Mouse (Mus musculus) ES-Bruce4 (cell line): ENCODE results near the gene Hhipl1. TPM values are rescaled to one million over a fixed set of nuclear protein-coding genes. Genes with fewer than 3 reads are reported as not detected.

ENCODE experiments used
- H3K27ac ChIP-seq: 2 replicates; pipeline ENCODE4 v1.5.1; 2012; ENCODE audit warnings: low read length, inconsistent platforms; ENCODE audit not compliant: insufficient read depth
- H3K27me3 ChIP-seq: 2 replicates; pipeline ENCODE4 v1.6.1; 2012; ENCODE audit warnings: mild to moderate bottlenecking, low read length, inconsistent platforms; ENCODE audit not compliant: control insufficient read depth, poor library complexity, insufficient read depth, severe bottlenecking
- H3K36me3 ChIP-seq: 2 replicates; pipeline ENCODE4 v1.6.1; 2012; ENCODE audit warnings: inconsistent platforms, mild to moderate bottlenecking, low read length, moderate library complexity; ENCODE audit not compliant: control insufficient read depth, poor library complexity, insufficient read depth, severe bottlenecking
- H3K4me1 ChIP-seq: one replicate; pipeline ENCODE4 v1.8.1; 2011; ENCODE audit warnings: low read length; ENCODE audit not compliant: control insufficient read depth, insufficient read depth
- H3K4me3 ChIP-seq: 2 replicates; pipeline ENCODE4 v1.5.1; 2011; ENCODE audit warnings: low read depth, mild to moderate bottlenecking, low read length
- H3K9ac ChIP-seq: 2 replicates; pipeline ENCODE4 v1.6.1; 2012; ENCODE audit warnings: low read depth, mild to moderate bottlenecking, inconsistent platforms; ENCODE audit not compliant: poor library complexity, severe bottlenecking
- H3K9me3 ChIP-seq: replicated peaks from 2 replicates; pipeline ENCODE4 v1.6.1; 2012; ENCODE audit warnings: mild to moderate bottlenecking, low read length, inconsistent platforms; ENCODE audit not compliant: control insufficient read depth, poor library complexity, insufficient read depth, severe bottlenecking
- CTCF ChIP-seq: IDR thresholded peaks from one replicate; pipeline ENCODE4 v1.8.1; 2011; ENCODE audit warnings: low read depth, low read length
- EP300 ChIP-seq: IDR thresholded peaks from 2 replicates; pipeline ENCODE4 v1.6.1; 2011; ENCODE audit warnings: low read depth, low read length; ENCODE audit not compliant: insufficient read depth
- POLR2A ChIP-seq: IDR thresholded peaks from one replicate; pipeline ENCODE4 v1.8.1; 2011; ENCODE audit warnings: low read length; ENCODE audit not compliant: insufficient read depth
- polyA plus RNA-seq: library from polyadenylated mRNA; stranded (reverse); fragments of >200 nt; gene quantifications from 2 replicates; pipeline ENCODE4 v1.2.4, GENCODE M21; 2011; ENCODE audit warnings: low read depth; ENCODE audit not compliant: missing spikeins, insufficient read depth, insufficient read length

Hhipl1 gene
- polyA plus RNA-seq, 1 experiment: 1.1 TPM

- Histone ChIP-seq H3K9ac (no peak overlapping the region), H3K4me1 (no peaks in the 10 kb centered on the region), H3K27ac (no peak overlapping the region), H3K36me3 (no peaks in the 10 kb centered on the region), H3K9me3 (no peaks in the 10 kb centered on the region), H3K4me3 (no peak overlapping the region), H3K27me3 (no peaks in the 10 kb centered on the region)
- TF ChIP-seq POLR2A: no peak
- no peak for TF ChIP-seq CTCF
- no peak for TF ChIP-seq EP300
Observed at GRCm38 (mm10) chr12:108367909-108368308, 61.8 kb downstream of the Hhipl1 start.

DNA sequence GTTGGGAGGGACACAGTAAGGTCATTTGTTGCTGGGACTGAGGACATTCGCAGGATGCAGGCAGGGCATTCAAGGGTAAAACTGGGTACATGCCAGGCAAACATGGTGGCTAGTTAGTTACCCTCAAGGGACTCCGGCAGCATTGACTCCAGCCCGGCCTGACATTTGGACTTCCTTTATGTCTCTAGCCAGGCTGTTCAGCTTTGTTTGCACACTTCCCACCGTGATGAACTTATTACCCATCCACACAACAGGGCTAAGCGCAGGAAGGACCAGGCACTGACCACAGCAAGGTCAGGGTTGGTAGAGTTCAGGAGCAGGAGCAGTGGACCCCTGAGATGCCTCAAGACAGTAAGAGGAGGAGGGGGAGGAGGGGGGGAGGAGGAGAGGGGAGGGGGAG is 62.9 kb downstream of the Hhipl1 start:
- Histone ChIP-seq H3K9me3 (no peaks in the 10 kb centered on the region), H3K36me3 (no peaks in the 10 kb centered on the region), H3K27me3 (no peaks in the 10 kb centered on the region), H3K4me3 (no peak overlapping the region), H3K4me1 (no peaks in the 10 kb centered on the region), H3K9ac (no peak overlapping the region), H3K27ac (no peak overlapping the region)
- TF ChIP-seq EP300 (no peak), POLR2A (no peak), CTCF (no peak)

DNA sequence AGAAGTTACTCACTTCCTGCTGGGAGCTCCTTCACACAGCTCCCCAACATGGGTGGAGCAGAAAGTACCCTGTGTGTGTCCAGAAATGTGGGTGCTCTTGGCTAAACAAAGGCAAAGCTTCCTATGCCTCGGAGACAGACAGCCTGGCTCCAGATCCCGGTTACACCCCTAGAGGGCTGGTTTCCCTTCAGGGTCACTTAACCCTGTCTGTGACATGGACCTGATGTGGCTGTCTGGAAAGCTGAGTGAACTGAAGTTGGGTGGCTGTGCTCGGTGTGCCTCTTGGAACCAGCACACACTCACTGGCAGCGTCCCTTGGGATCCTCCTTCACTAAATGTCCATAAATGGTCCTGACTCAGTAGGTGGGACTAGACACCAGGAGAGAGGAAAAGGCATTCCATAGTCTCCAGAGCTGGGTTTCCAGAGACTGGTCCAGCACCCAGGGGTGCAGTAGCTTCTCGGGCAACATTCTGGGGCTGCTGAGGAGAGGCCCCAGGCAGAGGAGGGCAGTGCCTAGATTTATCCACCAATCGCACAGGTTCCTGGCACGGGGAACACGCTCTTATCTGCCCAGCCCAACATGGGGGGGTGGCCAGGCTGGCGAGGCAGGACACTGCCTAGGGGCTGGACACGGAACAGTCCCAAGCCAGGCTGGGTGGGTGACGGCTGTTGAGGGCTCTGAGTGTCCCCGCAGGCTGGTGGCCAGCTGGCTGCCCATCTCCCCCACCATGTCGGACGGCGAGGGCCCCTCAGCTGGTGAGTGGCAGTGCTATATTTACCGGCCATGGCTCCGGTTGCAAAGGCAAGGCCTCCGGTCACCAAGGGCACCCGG is 64.7 kb downstream of the Hhipl1 start, which contains the start of gene Eml1:
Gene Eml1, plus strand, starts transcription at position 362 of the 833 bp plus-strand sequence.
- Histone ChIP-seq H3K4me3 (no peak within 1 kb of the TSS), H3K9ac (no peak within 1 kb of the TSS), H3K9me3 (no peaks in the 10 kb centered on the region), H3K27ac (no peak within 1 kb of the TSS), H3K4me1 (no peaks in the 10 kb centered on the region), H3K27me3 (no peaks in the 10 kb centered on the region), H3K36me3 (no peaks in the 10 kb centered on the region)
- TF ChIP-seq EP300: no peak
- no peak for TF ChIP-seq CTCF
- TF ChIP-seq POLR2A: no peak

- no peaks in the 10 kb centered on the region for H3K4me1 ChIP-seq
- H3K4me3 ChIP-seq: no peak overlapping the region
- no peak overlapping the region for H3K9ac ChIP-seq
- H3K27me3 ChIP-seq: no peaks in the 10 kb centered on the region
- no peaks in the 10 kb centered on the region for H3K36me3 ChIP-seq
- TF ChIP-seq CTCF (no peak), POLR2A (no peak)
- no peak overlapping the region for H3K27ac ChIP-seq
- no peaks in the 10 kb centered on the region for H3K9me3 ChIP-seq
Observed at GRCm38 (mm10) chr12:108371429-108371765, 65.3 kb downstream of the Hhipl1 start.

DNA sequence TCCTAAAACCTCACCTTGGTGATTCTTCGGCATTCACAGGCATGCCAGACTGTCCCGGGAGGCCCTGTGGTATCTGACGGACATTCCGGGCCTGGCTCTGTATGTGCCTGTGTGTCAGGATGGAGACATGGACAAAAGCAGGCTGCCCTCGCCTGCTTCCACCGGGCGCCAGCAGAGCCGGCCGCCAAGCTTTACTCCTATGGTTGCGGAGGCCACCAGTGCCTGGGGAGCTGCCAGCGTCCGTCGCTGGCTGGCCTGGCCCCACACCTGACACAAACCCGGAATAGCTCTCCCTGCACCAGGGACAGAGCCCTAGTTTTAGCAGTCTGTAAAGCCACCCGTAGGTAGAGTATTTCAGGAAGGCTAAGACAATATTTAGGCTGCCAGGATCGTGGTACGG is 66.2 kb downstream of the Hhipl1 start:
- H3K27ac ChIP-seq: no peak overlapping the region
- H3K4me1 ChIP-seq: no peaks in the 10 kb centered on the region
- TF ChIP-seq EP300 (no peak), POLR2A (no peak), CTCF (no peak)
- H3K4me3 ChIP-seq: no peak overlapping the region
- no peaks in the 10 kb centered on the region for H3K36me3 ChIP-seq
- H3K27me3 ChIP-seq: no peaks in the 10 kb centered on the region
- H3K9me3 ChIP-seq: no peaks in the 10 kb centered on the region
- H3K9ac ChIP-seq: no peak overlapping the region

GRCm38 (mm10) chr12:108373611-108374010 is 67.5 kb downstream of the Hhipl1 start:
- Histone ChIP-seq H3K27me3 (no peaks in the 10 kb centered on the region), H3K9ac (no peak overlapping the region), H3K4me3 (no peak overlapping the region), H3K36me3 (no peaks in the 10 kb centered on the region), H3K27ac (no peak overlapping the region), H3K4me1 (no peaks in the 10 kb centered on the region), H3K9me3 (no peaks in the 10 kb centered on the region)
- TF ChIP-seq POLR2A: no peak
- no peak for TF ChIP-seq CTCF
- TF ChIP-seq EP300: no peak
